Mouse (Mus musculus): ENCODE measurements at regions not wholly inside any gene's neighbourhood (a gene's known extent, or its start where the extent isn't known, plus 50 kb on each side); places are given as distances from the start of the nearest gene placed in this dataset.

- CTCF ChIA-PET: no interaction called here
- POLR2A ChIA-PET: interaction anchor here in 1 of 4 experiments (1.1 kb wide), 1 partner anchor 18 kb away, joined by 3 read pairs; no protein-coding TSS in a partner anchor
These were observed 103.3 kb upstream of the Gm26897 start for GRCm38 (mm10) chr5:111630313-111630844.

GRCm38 (mm10) chr5:111631572-111632161, 102.1 kb upstream of the Gm26897 start:
- ChIA-PET POLR2A (interaction anchor here (0.5 to 2.2 kb wide), 16 partner anchors 9 to 550 kb away, joined by 3 to 10 read pairs (median 4); no protein-coding TSS in a partner anchor), CTCF (interaction anchor here in 3 of 4 experiments (0.6 to 1.3 kb wide), 7 partner anchors 9 to 218 kb away, joined by 3 to 4 read pairs (median 3); no protein-coding TSS in a partner anchor)

- POLR2A ChIA-PET: interaction anchor here in 1 of 4 experiments (0.5 kb wide), 1 partner anchor 378 kb away, joined by 4 read pairs; no protein-coding TSS in a partner anchor
- CTCF ChIA-PET: no interaction called here
These were observed 98.6 kb upstream of the Gm26897 start for GRCm38 (mm10) chr5:111635092-111635491.

- CTCF ChIA-PET: interaction anchor here in 2 of 4 experiments (0.5 to 1.2 kb wide), 2 partner anchors 24 to 227 kb away, joined by 3 read pairs; no protein-coding TSS in a partner anchor
- POLR2A ChIA-PET: no interaction called here
These were observed 96.8 kb upstream of the Gm26897 start for GRCm38 (mm10) chr5:111636969-111637368.

- ChIA-PET POLR2A (interaction anchor here in 1 of 4 experiments (1.2 kb wide), 1 partner anchor 14 kb away, joined by 3 read pairs; no protein-coding TSS in a partner anchor), CTCF (interaction anchor here in 1 of 4 experiments (0.6 kb wide), 1 partner anchor 173 kb away, joined by 3 read pairs; no protein-coding TSS in a partner anchor)
These were observed 95.4 kb upstream of the Gm26897 start for GRCm38 (mm10) chr5:111638306-111638705.

GRCm38 (mm10) chr5:111639476-111640287, 94.0 kb upstream of the Gm26897 start:
- CTCF ChIA-PET: interaction anchor here in 1 of 4 experiments (1.0 to 1.3 kb wide), 2 partner anchors 8 to 226 kb away, joined by 3 to 4 read pairs; no protein-coding TSS in a partner anchor
- POLR2A ChIA-PET: interaction anchor here in 3 of 4 experiments (0.6 to 2.4 kb wide), 4 partner anchors 8 to 447 kb away, joined by 3 to 9 read pairs (median 4); no protein-coding TSS in a partner anchor

- POLR2A ChIA-PET: interaction anchor here in 1 of 4 experiments (2.4 kb wide), 1 partner anchor 10 kb away, joined by 9 read pairs; no protein-coding TSS in a partner anchor
- CTCF ChIA-PET: interaction anchor here in 1 of 4 experiments (1.0 to 1.3 kb wide), 2 partner anchors 10 to 227 kb away, joined by 3 to 4 read pairs; no protein-coding TSS in a partner anchor
These were observed 92.7 kb upstream of the Gm26897 start for GRCm38 (mm10) chr5:111640976-111641375.

- POLR2A ChIA-PET: interaction anchor here in 2 of 4 experiments (1.0 to 2.4 kb wide), 2 partner anchors 10 to 101 kb away, joined by 3 to 9 read pairs; no protein-coding TSS in a partner anchor
- CTCF ChIA-PET: interaction anchor here in 1 of 4 experiments (0.7 kb wide), 1 partner anchor 15 kb away, joined by 4 read pairs; no protein-coding TSS in a partner anchor
These were observed 92.0 kb upstream of the Gm26897 start for GRCm38 (mm10) chr5:111641685-111642084.

- POLR2A ChIA-PET: interaction anchor here in 3 of 4 experiments (0.8 to 2.9 kb wide), 6 partner anchors 12 to 186 kb away, joined by 3 to 10 read pairs (median 3); no protein-coding TSS in a partner anchor
- CTCF ChIA-PET: interaction anchor here in 2 of 4 experiments (0.5 to 0.6 kb wide), 5 partner anchors 127 to 1434 kb away, joined by 3 to 24 read pairs (median 5); no protein-coding TSS in a partner anchor
These were observed 89.6 kb upstream of the Gm26897 start for GRCm38 (mm10) chr5:111644142-111644541.

GRCm38 (mm10) chr5:111644788-111645187, 88.9 kb upstream of the Gm26897 start:
- POLR2A ChIA-PET: interaction anchor here in 2 of 4 experiments (0.8 to 2.9 kb wide), 4 partner anchors 11 to 21 kb away, joined by 3 to 10 read pairs (median 4); no protein-coding TSS in a partner anchor
- CTCF ChIA-PET: interaction anchor here in 2 of 4 experiments (0.5 to 0.6 kb wide), 2 partner anchors 138 to 1434 kb away, joined by 5 to 24 read pairs; no protein-coding TSS in a partner anchor

- CTCF ChIA-PET: no interaction called here
These were observed 86.0 kb upstream of the Gm26897 start for GRCm38 (mm10) chr5:111647686-111648200.

GRCm38 (mm10) chr5:111648481-111648880, 85.2 kb upstream of the Gm26897 start:
- CTCF ChIA-PET: interaction anchor here in 1 of 4 experiments (0.6 to 0.7 kb wide), 2 partner anchors 151 to 187 kb away, joined by 3 read pairs; no protein-coding TSS in a partner anchor
- POLR2A ChIA-PET: interaction anchor here in 3 of 4 experiments (0.6 to 1.2 kb wide), 5 partner anchors 17 to 1743 kb away, joined by 3 to 5 read pairs (median 3); no protein-coding TSS in a partner anchor

More at GRCm38 (mm10) chr5:111647686-111648200, 86.0 kb upstream of the Gm26897 start:
- POLR2A ChIA-PET: interaction anchor here in 2 of 4 experiments (0.6 to 1.2 kb wide), 3 partner anchors 17 to 1744 kb away, joined by 3 to 5 read pairs (median 3); no protein-coding TSS in a partner anchor

- POLR2A ChIA-PET: interaction anchor here in 3 of 4 experiments (0.6 to 1.2 kb wide), 3 partner anchors 18 to 665 kb away, joined by 3 to 5 read pairs (median 3); no protein-coding TSS in a partner anchor
These were observed 84.7 kb upstream of the Gm26897 start for GRCm38 (mm10) chr5:111649012-111649411.

GRCm38 (mm10) chr5:111652472-111652871, 81.3 kb upstream of the Gm26897 start:
- ChIA-PET POLR2A (interaction anchor here in 1 of 4 experiments (0.9 kb wide), 1 partner anchor 14 kb away, joined by 3 read pairs; no protein-coding TSS in a partner anchor), CTCF (no interaction called here)

More at GRCm38 (mm10) chr5:111649012-111649411, 84.7 kb upstream of the Gm26897 start:
- CTCF ChIA-PET: interaction anchor here in 1 of 4 experiments (0.7 kb wide), 1 partner anchor 150 kb away, joined by 3 read pairs; no protein-coding TSS in a partner anchor

- CTCF ChIA-PET: interaction anchor here in 2 of 4 experiments (0.7 to 1.0 kb wide), 2 partner anchors 13 to 763 kb away, joined by 3 read pairs; no protein-coding TSS in a partner anchor
- POLR2A ChIA-PET: interaction anchor here in 1 of 4 experiments (0.6 to 1.7 kb wide), 2 partner anchors 12 to 364 kb away, joined by 3 read pairs; no protein-coding TSS in a partner anchor
These were observed 77.3 kb upstream of the Gm26897 start for GRCm38 (mm10) chr5:111656436-111656835.

- POLR2A ChIA-PET: interaction anchor here in 2 of 4 experiments (0.6 kb wide), 2 partner anchors 12 to 88 kb away, joined by 3 read pairs; no protein-coding TSS in a partner anchor
- CTCF ChIA-PET: no interaction called here
These were observed 75.8 kb upstream of the Gm26897 start for GRCm38 (mm10) chr5:111657759-111658429.

- POLR2A ChIA-PET: no interaction called here
- CTCF ChIA-PET: no interaction called here
These were observed 74.5 kb upstream of the Gm26897 start for GRCm38 (mm10) chr5:111659229-111659628.
